Comparison of ENCODE assay signal across 17 mouse cellular contexts in the genomic region with DNA sequence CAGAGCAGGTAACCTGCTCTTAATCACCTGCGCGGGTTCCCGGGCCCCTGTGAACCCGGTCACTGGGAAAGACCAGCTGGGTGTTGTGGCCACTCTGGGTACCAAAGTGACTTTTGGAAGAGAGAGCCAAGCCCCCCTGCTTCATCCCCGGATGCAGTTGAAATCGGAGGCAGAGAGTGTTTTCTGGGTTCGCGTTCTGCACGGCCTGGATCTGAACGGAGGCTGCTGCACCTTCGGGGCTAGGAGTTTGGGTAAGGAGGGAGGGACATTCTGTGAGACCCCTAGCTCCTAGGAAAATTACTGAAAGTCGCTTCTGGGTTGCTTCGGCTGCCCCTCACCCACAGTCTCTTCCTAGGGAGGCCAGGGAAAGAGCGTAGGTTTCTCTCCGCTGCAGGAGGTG. TPM values are rescaled to one million over a fixed set of nuclear protein-coding genes. Genes with fewer than 3 reads are reported as not detected.
DNase-seq lines count a peak whose midpoint lies in the region; ATAC-seq and TF ChIP-seq lines count a peak whose summit lies in the region.
"Had no signal": no experiment of that assay in that cellular context is flagged by ENCODE, and none has a peak within 500 bp of the region (broad histone marks: within the 10 kb centered on the region; RNA-seq: fewer than 3 reads in every experiment).

No protein-coding gene starts in this region.

- H3K36me3 ChIP-seq in heart, embryonic 11.5 days (ENCODE audit: control insufficient read depth, insufficient read depth, low read length), result no peaks in the 10 kb centered on the region
- H3K36me3 ChIP-seq in heart, adult 2 months (ENCODE audit: control insufficient read depth, insufficient read depth, low read length), result no peaks in the 10 kb centered on the region
- no peaks in the 10 kb centered on the region for H3K36me3 ChIP-seq in liver, embryonic 12.5 days
- H3K36me3 ChIP-seq in liver, postnatal 0 days (replicated peaks; ENCODE audit: insufficient read depth, low read length), result no peaks in the 10 kb centered on the region
- no peaks in the 10 kb centered on the region for H3K36me3 ChIP-seq in embryonic facial prominence, embryonic 13.5 days
- H3K36me3 ChIP-seq in liver, embryonic 15.5 days (replicated peaks), result no peaks in the 10 kb centered on the region
- H3K36me3 ChIP-seq: forebrain, embryonic 10.5 days; hindbrain, embryonic 15.5 days; midbrain, embryonic 10.5 days; neural tube, embryonic 12.5 days had no signal

- TF ChIP-seq CTCF in heart, adult 2 months (IDR thresholded peaks at IDR 0.05), result no peak
- no peak for TF ChIP-seq CTCF in liver, postnatal 0 days (IDR thresholded peaks at IDR 0.05; ENCODE audit: low read depth)

- no peak for TF ChIP-seq POLR2A in heart, adult 2 months (IDR thresholded peaks at IDR 0.05; ENCODE audit: insufficient read depth, low read depth, low read length)

- H3K4me3 ChIP-seq in heart, embryonic 11.5 days (ENCODE audit: low read depth, low read length), result peak overlapping the region; percentile 16; the same call in 1 of the 2 replicates
- no peak overlapping the region for H3K4me3 ChIP-seq in heart, adult 2 months
- H3K4me3 ChIP-seq in liver, embryonic 12.5 days, result no peak overlapping the region
- no peak overlapping the region for H3K4me3 ChIP-seq in liver, postnatal 0 days (ENCODE audit: low read depth, low read length)
- peak overlapping the region; percentile 36 for H3K4me3 ChIP-seq in embryonic facial prominence, embryonic 13.5 days
- no peak overlapping the region for H3K4me3 ChIP-seq in liver, embryonic 15.5 days (replicated peaks)
- H3K4me3 ChIP-seq: forebrain, embryonic 10.5 days; hindbrain, embryonic 15.5 days; midbrain, embryonic 10.5 days; neural tube, embryonic 12.5 days had no signal

- TF ChIP-seq EP300 in heart, adult 2 months (IDR thresholded peaks at IDR 0.05; ENCODE audit: insufficient read depth, low read depth, low read length), result no peak
- TF ChIP-seq EP300 in liver, postnatal 0 days (IDR thresholded peaks at IDR 0.05; ENCODE audit: low read depth), result no peak

- peaks cover 98% of the 10 kb centered on the region for H3K27me3 ChIP-seq in heart, embryonic 11.5 days (ENCODE audit: control insufficient read depth, insufficient read depth, low read length)
- peaks cover 30% of the 10 kb centered on the region for H3K27me3 ChIP-seq in heart, adult 2 months (ENCODE audit: control insufficient read depth, insufficient read depth, low read length)
- H3K27me3 ChIP-seq in liver, embryonic 12.5 days (replicated peaks), result peaks cover 100% of the 10 kb centered on the region
- peaks cover 80% of the 10 kb centered on the region for H3K27me3 ChIP-seq in liver, postnatal 0 days (ENCODE audit: insufficient read depth, low read length)
- peaks cover 83% of the 10 kb centered on the region for H3K27me3 ChIP-seq in embryonic facial prominence, embryonic 13.5 days
- H3K27me3 ChIP-seq in liver, embryonic 15.5 days, result peaks cover 99% of the 10 kb centered on the region

- H3K4me2 ChIP-seq in heart, embryonic 11.5 days, result peak overlapping the region; percentile 29
- H3K4me2 ChIP-seq in liver, embryonic 12.5 days, result peak overlapping the region; percentile 35
- H3K4me2 ChIP-seq in liver, postnatal 0 days (ENCODE audit: low read depth, low read length), result no peak overlapping the region
- peak overlapping the region; percentile 79 for H3K4me2 ChIP-seq in embryonic facial prominence, embryonic 13.5 days
- H3K4me2 ChIP-seq in liver, embryonic 15.5 days, result peak overlapping the region; percentile 41
- H3K4me2 ChIP-seq: hindbrain, embryonic 15.5 days; neural tube, embryonic 12.5 days had no signal

- H3K79me2 ChIP-seq in heart, adult 2 months (replicated peaks; ENCODE audit: control insufficient read depth, insufficient read depth, low read length), result no peaks in the 10 kb centered on the region

- H3K27ac ChIP-seq in heart, embryonic 11.5 days (ENCODE audit: low read depth, low read length), result no peak overlapping the region
- no peak overlapping the region for H3K27ac ChIP-seq in heart, adult 2 months
- no peak overlapping the region for H3K27ac ChIP-seq in liver, embryonic 12.5 days
- no peak overlapping the region for H3K27ac ChIP-seq in liver, postnatal 0 days (ENCODE audit: low read depth)
- peak overlapping the region; percentile 91 for H3K27ac ChIP-seq in embryonic facial prominence, embryonic 13.5 days
- H3K27ac ChIP-seq in liver, embryonic 15.5 days (replicated peaks), result no peak overlapping the region
- H3K27ac ChIP-seq: forebrain, embryonic 10.5 days; hindbrain, embryonic 15.5 days; midbrain, embryonic 10.5 days; neural tube, embryonic 12.5 days had no signal

- no peaks in the 10 kb centered on the region for H3K9me3 ChIP-seq in heart, embryonic 11.5 days (replicated peaks; ENCODE audit: control insufficient read depth, low read length)
- no peaks in the 10 kb centered on the region for H3K9me3 ChIP-seq in liver, embryonic 12.5 days (replicated peaks)
- H3K9me3 ChIP-seq in liver, postnatal 0 days (ENCODE audit: low read length), result no peaks in the 10 kb centered on the region
- no peaks in the 10 kb centered on the region for H3K9me3 ChIP-seq in embryonic facial prominence, embryonic 13.5 days
- H3K9me3 ChIP-seq in liver, embryonic 15.5 days (replicated peaks), result no peaks in the 10 kb centered on the region
- H3K9me3 ChIP-seq: forebrain, embryonic 10.5 days; hindbrain, embryonic 15.5 days; midbrain, embryonic 10.5 days; neural tube, embryonic 12.5 days had no signal

- no peak for ATAC-seq in heart, embryonic 11.5 days (replicated peaks; ENCODE audit: insufficient number of reproducible peaks, low FRiP score, low TSS enrichment)
- ATAC-seq in liver, embryonic 12.5 days, result no peak
- ATAC-seq in liver, postnatal 0 days, result no peak
- no peak for ATAC-seq in embryonic facial prominence, embryonic 13.5 days (ENCODE audit: insufficient number of reproducible peaks, insufficient read depth, low FRiP score, low TSS enrichment, low read depth)
- ATAC-seq in liver, embryonic 15.5 days (ENCODE audit: insufficient read depth), result no peak

- 2% methylated on average over 15 of the region's 15 CpGs for WGBS in heart, embryonic 11.5 days (ENCODE audit: insufficient replicate concordance)
- 23% methylated on average over 15 of the region's 15 CpGs for WGBS in heart, adult 2 months
- 5% methylated on average over 15 of the region's 15 CpGs for WGBS in liver, embryonic 12.5 days (ENCODE audit: insufficient replicate concordance)
- 4% methylated on average over 15 of the region's 15 CpGs for WGBS in liver, postnatal 0 days (ENCODE audit: insufficient replicate concordance)
- 3% methylated on average over 15 of the region's 15 CpGs for WGBS in embryonic facial prominence, embryonic 13.5 days
- 3% methylated on average over 15 of the region's 15 CpGs for WGBS in liver, embryonic 15.5 days (ENCODE audit: insufficient replicate concordance)

- H3K9ac ChIP-seq in heart, embryonic 11.5 days (ENCODE audit: low read depth, low read length), result no peak overlapping the region
- no peak overlapping the region for H3K9ac ChIP-seq in heart, adult 2 months (ENCODE audit: low read depth, low read length)
- H3K9ac ChIP-seq in liver, embryonic 12.5 days, result no peak overlapping the region
- no peak overlapping the region for H3K9ac ChIP-seq in liver, postnatal 0 days (replicated peaks)
- peak overlapping the region; percentile 72 for H3K9ac ChIP-seq in embryonic facial prominence, embryonic 13.5 days
- no peak overlapping the region for H3K9ac ChIP-seq in liver, embryonic 15.5 days
- H3K9ac ChIP-seq: hindbrain, embryonic 15.5 days; neural tube, embryonic 12.5 days had no signal

- H3K4me1 ChIP-seq in heart, embryonic 11.5 days (ENCODE audit: control insufficient read depth, insufficient read depth, low read length), result peaks cover 8% of the 10 kb centered on the region
- no peaks in the 10 kb centered on the region for H3K4me1 ChIP-seq in heart, adult 2 months (ENCODE audit: control insufficient read depth, insufficient read depth, low read length)
- 0 out of 2 replicates have a peak, but pooled peaks cover 4% of the 10 kb centered on the region for H3K4me1 ChIP-seq in liver, embryonic 12.5 days
- peaks cover 4% of the 10 kb centered on the region; the same call in 1 of the 2 replicates for H3K4me1 ChIP-seq in liver, postnatal 0 days (ENCODE audit: insufficient read depth)
- H3K4me1 ChIP-seq in embryonic facial prominence, embryonic 13.5 days, result peaks cover 67% of the 10 kb centered on the region
- H3K4me1 ChIP-seq in liver, embryonic 15.5 days (replicated peaks), result peaks cover 3% of the 10 kb centered on the region; the same call in 1 of the 2 replicates
- H3K4me1 ChIP-seq: hindbrain, embryonic 15.5 days; neural tube, embryonic 12.5 days had no signal

- DNase-seq in heart, adult 2 months, result no peak
- no peak for DNase-seq in liver, postnatal 0 days
- DNase-seq in thymus, postnatal 36 days, result no peak
- no peak for DNase-seq in gastrocnemius, adult 18-20 months (ENCODE audit: low spot score)
- DNase-seq: B cell, adult 2 months; cerebellum, adult 2 months; kidney, adult 9 months; lung, adult 2 months; retina, postnatal 1 day had no signal

- intact Hi-C loops in heart, adult 2 months (cut with DNase I), result no loop called here

RNA-seq across cellular contexts. Expression of a gene that starts 7.2 kb away (rescaled TPM):
- polyA plus RNA-seq in heart, embryonic 11.5 days (2014; fragmentation: Nextera tagmentation; extraction: Ambion mirVana), result 12.8 and 14.5 TPM in 2 replicates
- total RNA-seq in heart, adult 2 months (2021), result 10 to 100 TPM; 10.2 to 10.4 TPM
- polyA plus RNA-seq in heart, adult 2 months (2012; rRNA removed), result 4.4 and 4.9 TPM in 2 replicates
- 9.3 and 10.7 TPM in 2 replicates for polyA plus RNA-seq in liver, embryonic 12.5 days (2016; fragmentation: Nextera tagmentation; extraction: Ambion mirVana)
- polyA plus RNA-seq in liver, postnatal 0 days (2015; fragmentation: Nextera tagmentation; extraction: Ambion mirVana), result 2.8 and 4.2 TPM in 2 replicates
- polyA plus RNA-seq in embryonic facial prominence, embryonic 13.5 days (2015; fragmentation: Nextera tagmentation; extraction: Ambion mirVana), result 63.4 and 67.0 TPM in 2 replicates
- 2.6 and 2.8 TPM in 2 replicates for polyA plus RNA-seq in liver, embryonic 15.5 days (2015; fragmentation: Nextera tagmentation; extraction: Ambion mirVana)
- 1 to 10 TPM; 4.5 to 8.7 TPM for total RNA-seq in gastrocnemius, adult 18-20 months (2021)

Comparison
In these comparisons a context has a peak if more than half of its experiments do, and no peak if none do; other contexts are left out.
1. H3K4me3 ChIP-seq: peak in heart, embryonic 11.5 days (single experiment) and embryonic facial prominence, embryonic 13.5 days (single experiment); none in heart, adult 2 months (single experiment), liver, embryonic 12.5 days (single experiment), liver, postnatal 0 days (single experiment) and liver, embryonic 15.5 days (single experiment).